In the genomic region with DNA sequence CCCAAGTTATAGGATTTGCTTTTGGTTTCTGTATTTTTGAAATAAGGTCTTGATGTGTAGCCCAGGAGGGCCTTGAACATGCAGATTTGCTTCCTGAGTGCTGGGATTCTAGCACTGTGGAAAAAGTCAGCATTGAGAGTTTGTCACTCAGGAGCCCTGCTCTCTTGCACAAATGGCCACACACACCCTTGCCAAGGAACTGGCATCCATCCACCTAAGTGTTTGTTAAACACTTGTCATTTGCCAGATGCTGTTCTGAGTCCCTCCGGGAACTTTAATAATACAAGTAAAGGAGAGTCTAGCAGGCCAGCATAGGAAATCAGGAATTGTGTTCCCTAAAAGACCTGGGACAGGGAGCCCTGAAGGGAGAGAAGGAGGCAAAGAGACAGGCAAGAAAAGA, we compare ENCODE assay signal across 7 mouse cellular contexts. TPM values are rescaled to one million over a fixed set of nuclear protein-coding genes. Genes with fewer than 3 reads are reported as not detected.
DNase-seq lines count a peak whose midpoint lies in the region; ATAC-seq and TF ChIP-seq lines count a peak whose summit lies in the region.

No protein-coding gene starts in this region.

- no peak for DNase-seq in kidney, postnatal 0 days (ENCODE audit: low spot score)
- DNase-seq in kidney, postnatal 25 days: no peak
- no peak for DNase-seq in ovary, adult 18-20 months (ENCODE audit: low spot score)
- DNase-seq in kidney, postnatal 4 days: no peak

- H3K36me3 ChIP-seq in kidney, postnatal 0 days (ENCODE audit: insufficient read depth, low read length): peaks cover 15% of the 10 kb centered on the region
- H3K36me3 ChIP-seq in embryonic facial prominence, embryonic 15.5 days: peaks cover 13% of the 10 kb centered on the region
- H3K36me3 ChIP-seq in liver, embryonic 12.5 days: peaks cover 22% of the 10 kb centered on the region
- peaks cover 7% of the 10 kb centered on the region; the same call in 1 of the 2 replicates for H3K36me3 ChIP-seq in neural tube, embryonic 15.5 days

- 0 out of 2 replicates have a peak overlapping the region, but pooled peaks have one; percentile 82 for H3K27ac ChIP-seq in kidney, postnatal 0 days
- peak overlapping the region; percentile 88 for H3K27ac ChIP-seq in embryonic facial prominence, embryonic 15.5 days (replicated peaks)
- peak overlapping the region; percentile 85 for H3K27ac ChIP-seq in liver, embryonic 12.5 days
- no peak overlapping the region; the same call in 1 of the 2 replicates for H3K27ac ChIP-seq in neural tube, embryonic 15.5 days (replicated peaks)

- H3K9me3 ChIP-seq in kidney, postnatal 0 days (replicated peaks; ENCODE audit: low read length): no peaks in the 10 kb centered on the region
- H3K9me3 ChIP-seq in embryonic facial prominence, embryonic 15.5 days (replicated peaks): no peaks in the 10 kb centered on the region
- no peaks in the 10 kb centered on the region for H3K9me3 ChIP-seq in liver, embryonic 12.5 days (replicated peaks)
- no peaks in the 10 kb centered on the region for H3K9me3 ChIP-seq in neural tube, embryonic 15.5 days (replicated peaks)

- no peak overlapping the region; the same call in 1 of the 2 replicates for H3K4me2 ChIP-seq in kidney, postnatal 0 days (ENCODE audit: low read length)
- H3K4me2 ChIP-seq in embryonic facial prominence, embryonic 15.5 days (replicated peaks): peak overlapping the region; percentile 57; the same call in 1 of the 2 replicates
- H3K4me2 ChIP-seq in liver, embryonic 12.5 days: peak overlapping the region; percentile 92
- no peak overlapping the region for H3K4me2 ChIP-seq in neural tube, embryonic 15.5 days

- peaks cover 8% of the 10 kb centered on the region for H3K4me1 ChIP-seq in kidney, postnatal 0 days (replicated peaks; ENCODE audit: insufficient read depth, low read length)
- H3K4me1 ChIP-seq in embryonic facial prominence, embryonic 15.5 days: peaks cover 42% of the 10 kb centered on the region
- peaks cover 68% of the 10 kb centered on the region for H3K4me1 ChIP-seq in liver, embryonic 12.5 days
- peaks cover 26% of the 10 kb centered on the region for H3K4me1 ChIP-seq in neural tube, embryonic 15.5 days

- no peaks in the 10 kb centered on the region for H3K27me3 ChIP-seq in kidney, postnatal 0 days (ENCODE audit: insufficient read depth, low read length)
- no peaks in the 10 kb centered on the region for H3K27me3 ChIP-seq in embryonic facial prominence, embryonic 15.5 days
- no peaks in the 10 kb centered on the region for H3K27me3 ChIP-seq in liver, embryonic 12.5 days (replicated peaks)
- H3K27me3 ChIP-seq in neural tube, embryonic 15.5 days (replicated peaks): no peaks in the 10 kb centered on the region

- no peak overlapping the region for H3K4me3 ChIP-seq in kidney, postnatal 0 days (replicated peaks; ENCODE audit: low read depth, low read length)
- H3K4me3 ChIP-seq in embryonic facial prominence, embryonic 15.5 days (replicated peaks): peak overlapping the region; percentile 62; the same call in 1 of the 2 replicates
- no peak overlapping the region for H3K4me3 ChIP-seq in liver, embryonic 12.5 days
- H3K4me3 ChIP-seq in neural tube, embryonic 15.5 days (replicated peaks): no peak overlapping the region

- WGBS in kidney, postnatal 0 days: 83% methylated on average over 1 of the region's 1 CpGs
- 47% methylated on average over 1 of the region's 1 CpGs for WGBS in embryonic facial prominence, embryonic 15.5 days
- WGBS in liver, embryonic 12.5 days (ENCODE audit: insufficient replicate concordance): 89% methylated on average over 1 of the region's 1 CpGs
- WGBS in neural tube, embryonic 15.5 days: 68% methylated on average over 1 of the region's 1 CpGs

- ATAC-seq in kidney, postnatal 0 days (replicated peaks; ENCODE audit: low FRiP score, low read depth): no peak
- ATAC-seq in embryonic facial prominence, embryonic 15.5 days (ENCODE audit: insufficient number of reproducible peaks, low FRiP score, low TSS enrichment, low read depth): no peak
- ATAC-seq in liver, embryonic 12.5 days: no peak
- ATAC-seq in neural tube, embryonic 15.5 days (ENCODE audit: low FRiP score): no peak

- H3K9ac ChIP-seq in kidney, postnatal 0 days (ENCODE audit: low read depth, low read length): no peak overlapping the region
- no peak overlapping the region for H3K9ac ChIP-seq in embryonic facial prominence, embryonic 15.5 days
- peak overlapping the region; percentile 13; the same call in 1 of the 2 replicates for H3K9ac ChIP-seq in liver, embryonic 12.5 days
- H3K9ac ChIP-seq in neural tube, embryonic 15.5 days (replicated peaks): 0 out of 2 replicates have a peak overlapping the region, but pooled peaks have one; percentile 2

- TF ChIP-seq CTCF in kidney, postnatal 0 days (IDR thresholded peaks at IDR 0.05; ENCODE audit: low read depth): no peak

RNA-seq across cellular contexts. Expression of a gene that starts 3.4 kb away (rescaled TPM):
- polyA plus RNA-seq in kidney, postnatal 0 days (2015; fragmentation: Nextera tagmentation; extraction: Ambion mirVana): 136 and 147 TPM in 2 replicates
- polyA plus RNA-seq in embryonic facial prominence, embryonic 15.5 days (2015; fragmentation: Nextera tagmentation; extraction: Ambion mirVana): 210 and 216 TPM in 2 replicates
- 55.0 and 65.0 TPM in 2 replicates for polyA plus RNA-seq in liver, embryonic 12.5 days (2016; fragmentation: Nextera tagmentation; extraction: Ambion mirVana)
- 50.0 and 69.8 TPM in 2 replicates for polyA plus RNA-seq in neural tube, embryonic 15.5 days (2015; fragmentation: Nextera tagmentation; extraction: Ambion mirVana)

RNA-seq across cellular contexts. Expression of a gene that starts 24.5 kb away (rescaled TPM):
- polyA plus RNA-seq in kidney, postnatal 0 days (2015; fragmentation: Nextera tagmentation; extraction: Ambion mirVana): 91.5 and 95.5 TPM in 2 replicates
- polyA plus RNA-seq in embryonic facial prominence, embryonic 15.5 days (2015; fragmentation: Nextera tagmentation; extraction: Ambion mirVana): 180 and 183 TPM in 2 replicates
- 124 and 125 TPM in 2 replicates for polyA plus RNA-seq in liver, embryonic 12.5 days (2016; fragmentation: Nextera tagmentation; extraction: Ambion mirVana)
- polyA plus RNA-seq in neural tube, embryonic 15.5 days (2015; fragmentation: Nextera tagmentation; extraction: Ambion mirVana): 166 and 188 TPM in 2 replicates

RNA-seq across cellular contexts. Expression of a gene that starts 24.7 kb away (rescaled TPM):
- 9.9 and 10.8 TPM in 2 replicates for polyA plus RNA-seq in kidney, postnatal 0 days (2015; fragmentation: Nextera tagmentation; extraction: Ambion mirVana)
- 11.2 and 14.7 TPM in 2 replicates for polyA plus RNA-seq in embryonic facial prominence, embryonic 15.5 days (2015; fragmentation: Nextera tagmentation; extraction: Ambion mirVana)
- 16.4 and 17.9 TPM in 2 replicates for polyA plus RNA-seq in liver, embryonic 12.5 days (2016; fragmentation: Nextera tagmentation; extraction: Ambion mirVana)
- polyA plus RNA-seq in neural tube, embryonic 15.5 days (2015; fragmentation: Nextera tagmentation; extraction: Ambion mirVana): 9.0 and 9.1 TPM in 2 replicates

RNA-seq across cellular contexts. Expression of a gene that starts 44.6 kb away (rescaled TPM):
- 2.6 and 2.9 TPM in 2 replicates for polyA plus RNA-seq in kidney, postnatal 0 days (2015; fragmentation: Nextera tagmentation; extraction: Ambion mirVana)
- 2.3 and 3.6 TPM in 2 replicates for polyA plus RNA-seq in embryonic facial prominence, embryonic 15.5 days (2015; fragmentation: Nextera tagmentation; extraction: Ambion mirVana)
- polyA plus RNA-seq in liver, embryonic 12.5 days (2016; fragmentation: Nextera tagmentation; extraction: Ambion mirVana): 0.99 and 1.1 TPM in 2 replicates
- polyA plus RNA-seq in neural tube, embryonic 15.5 days (2015; fragmentation: Nextera tagmentation; extraction: Ambion mirVana): 0.35 and 1.6 TPM in 2 replicates

RNA-seq across cellular contexts. Expression of a gene that starts 46.4 kb away (rescaled TPM):
- polyA plus RNA-seq in kidney, postnatal 0 days (2015; fragmentation: Nextera tagmentation; extraction: Ambion mirVana): 61.5 and 62.5 TPM in 2 replicates
- 55.3 and 56.3 TPM in 2 replicates for polyA plus RNA-seq in embryonic facial prominence, embryonic 15.5 days (2015; fragmentation: Nextera tagmentation; extraction: Ambion mirVana)
- polyA plus RNA-seq in liver, embryonic 12.5 days (2016; fragmentation: Nextera tagmentation; extraction: Ambion mirVana): 27.3 and 28.3 TPM in 2 replicates
- polyA plus RNA-seq in neural tube, embryonic 15.5 days (2015; fragmentation: Nextera tagmentation; extraction: Ambion mirVana): 24.1 and 28.1 TPM in 2 replicates

Comparison
In these comparisons a context has a peak if more than half of its experiments do, and no peak if none do; other contexts are left out.
1. H3K4me2 ChIP-seq: peak in embryonic facial prominence, embryonic 15.5 days (single experiment) and liver, embryonic 12.5 days (single experiment); none in kidney, postnatal 0 days (single experiment) and neural tube, embryonic 15.5 days (single experiment).
2. H3K9ac ChIP-seq: peak in liver, embryonic 12.5 days (single experiment) and neural tube, embryonic 15.5 days (single experiment); none in kidney, postnatal 0 days (single experiment) and embryonic facial prominence, embryonic 15.5 days (single experiment).